18 mouse cellular contexts compared by ENCODE assay signal in the genomic region with DNA sequence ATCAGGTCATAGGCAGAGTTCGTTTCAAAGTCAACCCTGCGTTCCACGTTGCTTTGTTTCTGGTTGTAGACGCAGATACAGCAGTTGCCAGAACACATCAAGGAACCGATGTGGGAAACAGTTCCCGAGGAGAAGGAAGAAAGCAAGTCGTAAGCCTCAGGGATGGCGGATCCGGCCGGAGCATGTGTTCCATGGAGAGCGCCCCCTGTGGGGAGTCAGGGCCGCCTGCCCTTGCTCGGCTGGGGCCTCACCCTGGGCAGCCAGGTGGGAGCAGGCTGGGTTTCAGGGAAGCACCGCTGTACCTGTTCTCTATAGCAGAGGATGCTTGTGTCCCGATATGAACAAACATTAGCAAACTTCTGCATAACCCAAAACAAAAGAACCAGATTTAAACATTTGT. TPM values are rescaled to one million over a fixed set of nuclear protein-coding genes. Genes with fewer than 3 reads are reported as not detected.
"Had no signal": no experiment of that assay in that cellular context is flagged by ENCODE, and none has a peak within 500 bp of the region (broad histone marks: within the 10 kb centered on the region; RNA-seq: fewer than 3 reads in every experiment).

No protein-coding gene starts in this region.

- H3K4me1 ChIP-seq: limb, embryonic 13.5 days; liver, embryonic 13.5 days; stomach, embryonic 15.5 days had no signal

- H3K4me2 ChIP-seq: limb, embryonic 13.5 days; liver, embryonic 13.5 days; midbrain, embryonic 12.5 days; stomach, embryonic 15.5 days had no signal

- H3K4me3 ChIP-seq: limb, embryonic 13.5 days; liver, embryonic 13.5 days; megakaryocyte, embryonic 14.5 days; midbrain, embryonic 12.5 days; stomach, embryonic 15.5 days had no signal

- DNase-seq: kidney, adult 18-20 months; kidney, postnatal 25 days; layer of hippocampus, adult 9-11 months; left cerebral cortex, postnatal 4 days; liver, embryonic 13.5 days; lung, adult 18-20 months; lung, postnatal 4 days; right cerebral cortex, postnatal 14 days had no signal

- H3K9ac ChIP-seq: limb, embryonic 13.5 days; liver, embryonic 13.5 days; midbrain, embryonic 12.5 days; stomach, embryonic 15.5 days had no signal

- H3K27ac ChIP-seq: limb, embryonic 13.5 days; liver, embryonic 13.5 days; midbrain, embryonic 12.5 days; stomach, embryonic 15.5 days had no signal

- ATAC-seq: inflammation-experienced regulatory T-cells, adult 6 months; lung, postnatal 0 days; midbrain, embryonic 16.5 days had no signal

- H3K27me3 ChIP-seq: limb, embryonic 13.5 days; liver, embryonic 13.5 days; megakaryocyte, embryonic 14.5 days; midbrain, embryonic 12.5 days; stomach, embryonic 15.5 days had no signal

- H3K9me3 ChIP-seq: limb, embryonic 13.5 days; liver, embryonic 13.5 days; megakaryocyte, embryonic 14.5 days; midbrain, embryonic 12.5 days; stomach, embryonic 15.5 days had no signal

RNA-seq across cellular contexts. Expression of a gene that starts 22.3 kb away (rescaled TPM):
- total RNA-seq: left cerebral cortex, postnatal 10 days had no signal
- polyA plus RNA-seq: inflammation-experienced regulatory T-cells, adult 6 months had no signal

RNA-seq across cellular contexts. Expression of a gene that starts 58.3 kb away (rescaled TPM):
- polyA plus RNA-seq: inflammation-experienced regulatory T-cells, adult 6 months; neural tube, embryonic 14.5 days had no signal

RNA-seq across cellular contexts. Expression of a gene that starts 59.0 kb away (rescaled TPM):
- total RNA-seq: left cerebral cortex, postnatal 10 days; left cerebral cortex, postnatal 4 days had no signal
- polyA plus RNA-seq: inflammation-experienced regulatory T-cells, adult 6 months; spleen, adult 2 months had no signal
